Mouse (Mus musculus): ENCODE measurements at regions not wholly inside any gene's neighbourhood (a gene's known extent, or its start where the extent isn't known, plus 50 kb on each side); places are given as distances from the start of the nearest gene placed in this dataset.

DNA sequence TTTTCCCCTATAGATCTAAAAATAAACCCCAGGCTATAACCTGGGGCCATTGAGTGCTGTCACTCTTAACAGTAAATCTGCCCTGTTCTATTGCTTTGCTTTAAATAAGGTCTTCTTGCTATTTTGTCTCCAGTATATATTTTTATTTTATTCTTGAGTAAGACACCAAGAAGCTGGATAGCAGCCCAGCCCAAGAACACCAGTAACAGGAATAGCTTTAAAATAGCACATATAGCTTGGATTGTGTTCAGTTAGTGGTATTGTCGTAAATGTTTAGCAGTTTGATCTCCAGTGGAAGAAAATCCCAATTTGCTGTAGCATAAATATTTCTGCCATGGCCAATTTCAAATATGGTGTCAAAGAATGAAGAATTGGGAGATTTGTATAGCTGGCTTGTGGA is 49.8 kb upstream of the Tle1 start:
- TF ChIP-seq POLR2A (IDR thresholded peaks at IDR 0.05; ENCODE audit: borderline replicate concordance, insufficient read depth, low read length) = no peak
- no peak for TF ChIP-seq CTCF (IDR thresholded peaks at IDR 0.05; ENCODE audit: borderline replicate concordance, insufficient read depth, low read depth, low read length)
